Mouse (Mus musculus) urinary bladder, adult 2 months (tissue): Measurements from ENCODE around the gene Ccdc70. TPM values are rescaled to one million over a fixed set of nuclear protein-coding genes. Genes with fewer than 3 reads are reported as not detected.
"Not testable (repeated sequence)": the region's sequence is repeated elsewhere in the genome, so short reads cannot be mapped to it uniquely, and the experiment has no call there.

ENCODE experiments used
- DNase-seq: peaks from one replicate; pipeline ENCODE4 v3.0.0; 2022; ENCODE audit warnings: low spot score
- polyA plus RNA-seq: library from polyadenylated mRNA; depleted of rRNA; stranded (reverse); fragments of >200 nt; gene quantifications from 2 replicates; pipeline ENCODE4 v1.2.3, GENCODE M21; 2012; rRNA removed

Ccdc70 gene
- not detected in 2 replicates for polyA plus RNA-seq

GRCm38 (mm10) chr8:21969475-21969874, at the start of gene Ccdc70:
Ccdc70 (plus strand) TSS chr8:21969775.
- no peak for DNase-seq

DNA sequence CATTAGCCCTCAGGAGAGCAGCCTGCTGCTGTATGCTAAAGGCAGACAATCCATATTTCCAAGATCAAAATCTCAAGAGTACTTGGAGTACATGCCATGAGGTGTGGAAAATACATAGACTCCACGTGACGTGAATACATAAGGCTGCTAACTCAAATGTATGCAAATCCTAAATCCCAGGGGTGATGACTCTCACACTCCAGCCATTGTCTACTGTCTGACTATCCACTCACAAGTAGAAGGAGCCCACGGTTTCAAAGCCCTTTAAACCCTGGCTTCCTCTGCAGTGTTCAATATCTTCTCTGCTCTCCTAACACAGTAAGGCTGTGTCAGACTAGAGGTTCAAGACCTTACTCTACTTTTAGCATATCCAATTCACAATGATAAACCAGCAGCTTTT, 38.8 kb upstream of the Ccdc70 start:
- not testable (repeated sequence) for DNase-seq

DNA sequence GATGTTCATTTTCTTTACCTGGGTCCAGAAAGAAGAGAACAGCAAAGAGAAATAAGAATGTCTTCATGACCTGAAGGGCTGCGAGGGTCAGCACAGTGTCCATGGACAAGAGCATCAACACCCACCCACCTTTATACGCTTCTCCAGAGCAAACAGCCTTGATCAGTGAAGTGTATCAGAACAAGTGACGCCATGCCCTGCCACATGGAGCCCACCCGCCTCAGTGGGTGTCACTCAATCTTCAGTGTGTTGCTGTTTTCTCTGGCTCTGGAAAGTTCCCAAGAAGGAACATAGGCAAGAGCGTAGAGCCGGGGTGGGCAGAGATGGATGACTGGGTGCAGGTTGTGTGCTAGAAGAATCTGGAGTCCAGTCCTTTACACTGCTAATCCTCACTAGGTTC, 37.0 kb upstream of the Ccdc70 start, which contains the start of gene Defb15:
Gene Defb15 (minus strand): TSS at position 101 of the 400 bp plus-strand sequence.
- no peak for DNase-seq

DNA sequence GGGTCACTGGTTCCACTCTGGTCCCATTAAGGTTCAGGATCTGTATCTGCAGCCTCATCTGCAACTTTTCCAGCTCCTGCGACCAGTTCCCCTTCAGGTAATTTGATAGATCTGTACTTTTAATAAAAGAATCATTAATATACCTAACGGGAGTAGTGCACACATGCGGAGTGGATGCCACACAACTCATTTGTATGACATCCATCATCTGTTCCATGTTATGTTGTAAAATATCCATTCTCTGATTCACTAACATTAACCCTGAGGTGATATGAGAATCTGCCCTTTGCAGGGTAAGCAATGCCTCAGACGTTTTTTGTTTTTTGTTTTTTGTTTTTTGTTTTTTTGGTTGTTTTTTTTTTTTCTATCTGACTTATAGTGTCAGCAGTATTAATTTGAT, 31.5 kb upstream of the Ccdc70 start, which contains the start of gene Defb35:
Gene Defb35 (plus strand): TSS at position 301 of the 400 bp plus-strand sequence.
- not testable (repeated sequence) for DNase-seq

- DNase-seq = no peak
These were observed 23.1 kb upstream of the Ccdc70 start, which contains the start of gene Defb13 for GRCm38 (mm10) chr8:21946462-21946861. Defb13 (plus strand) TSS chr8:21946762.

GRCm38 (mm10) chr8:21947311-21948017, 22.1 kb upstream of the Ccdc70 start:
- DNase-seq = no peak

GRCm38 (mm10) chr8:21955321-21955720, 14.3 kb upstream of the Ccdc70 start:
- no peak for DNase-seq

- no peak for DNase-seq
These were observed 13.2 kb upstream of the Ccdc70 start for GRCm38 (mm10) chr8:21956336-21956735.

- no peak for DNase-seq
These were observed 11.2 kb upstream of the Ccdc70 start, which contains the start of gene Fam90a1a for GRCm38 (mm10) chr8:21958414-21958813. Fam90a1a (plus strand) TSS chr8:21958714.

- DNase-seq = no peak
These were observed 2.9 kb upstream of the Ccdc70 start for GRCm38 (mm10) chr8:21966646-21967045.

GRCm38 (mm10) chr8:21978193-21978592, 8.6 kb downstream of the Ccdc70 start:
- no peak for DNase-seq

- DNase-seq = no peak
These were observed 12.2 kb downstream of the Ccdc70 start for GRCm38 (mm10) chr8:21981664-21982337.

DNA sequence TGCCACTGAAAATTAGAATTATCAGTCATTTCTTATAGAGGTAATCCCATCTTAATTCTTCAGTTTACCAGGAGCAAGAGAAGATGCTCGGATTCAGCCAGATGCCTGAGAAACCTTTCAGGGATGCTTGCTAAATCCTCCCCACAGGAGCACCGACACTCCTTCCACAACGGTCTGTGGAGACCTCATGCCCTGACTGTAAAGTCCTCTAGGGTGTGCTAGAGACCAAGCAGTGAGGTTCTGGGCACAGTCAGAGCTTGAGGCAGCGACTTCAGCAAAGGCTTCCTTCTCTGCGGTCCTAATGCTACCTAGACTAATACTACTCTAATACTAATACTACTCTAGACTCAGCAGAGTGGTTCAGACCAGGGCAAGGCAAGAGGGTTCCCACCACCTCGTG, 22.6 kb downstream of the Ccdc70 start:
- DNase-seq = no peak

DNA sequence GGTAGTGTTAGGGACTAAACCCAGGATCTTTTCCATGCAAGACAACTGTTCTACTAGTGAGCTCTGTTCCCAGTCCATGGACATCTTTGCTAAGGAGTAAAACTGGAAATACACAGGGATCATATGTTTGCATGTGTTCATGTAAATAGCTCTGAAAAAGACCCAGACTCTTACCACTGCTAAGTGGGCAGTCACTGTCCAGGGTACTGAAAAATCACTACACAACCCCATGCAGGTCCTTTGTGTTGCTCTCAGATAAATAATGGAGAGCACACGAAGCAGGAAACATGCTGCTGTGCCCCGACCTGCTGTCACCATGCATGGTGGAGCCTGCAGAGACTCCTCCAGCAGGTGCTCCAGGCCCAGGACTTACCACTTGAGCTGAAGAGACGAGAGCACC, 25.6 kb downstream of the Ccdc70 start:
- DNase-seq = no peak

- no peak for DNase-seq
These were observed 35.4 kb downstream of the Ccdc70 start for GRCm38 (mm10) chr8:22004750-22005522.

- no peak for DNase-seq
These were observed 36.8 kb downstream of the Ccdc70 start for GRCm38 (mm10) chr8:22006423-22006822.

GRCm38 (mm10) chr8:22009403-22009802, 39.8 kb downstream of the Ccdc70 start:
- no peak for DNase-seq

DNA sequence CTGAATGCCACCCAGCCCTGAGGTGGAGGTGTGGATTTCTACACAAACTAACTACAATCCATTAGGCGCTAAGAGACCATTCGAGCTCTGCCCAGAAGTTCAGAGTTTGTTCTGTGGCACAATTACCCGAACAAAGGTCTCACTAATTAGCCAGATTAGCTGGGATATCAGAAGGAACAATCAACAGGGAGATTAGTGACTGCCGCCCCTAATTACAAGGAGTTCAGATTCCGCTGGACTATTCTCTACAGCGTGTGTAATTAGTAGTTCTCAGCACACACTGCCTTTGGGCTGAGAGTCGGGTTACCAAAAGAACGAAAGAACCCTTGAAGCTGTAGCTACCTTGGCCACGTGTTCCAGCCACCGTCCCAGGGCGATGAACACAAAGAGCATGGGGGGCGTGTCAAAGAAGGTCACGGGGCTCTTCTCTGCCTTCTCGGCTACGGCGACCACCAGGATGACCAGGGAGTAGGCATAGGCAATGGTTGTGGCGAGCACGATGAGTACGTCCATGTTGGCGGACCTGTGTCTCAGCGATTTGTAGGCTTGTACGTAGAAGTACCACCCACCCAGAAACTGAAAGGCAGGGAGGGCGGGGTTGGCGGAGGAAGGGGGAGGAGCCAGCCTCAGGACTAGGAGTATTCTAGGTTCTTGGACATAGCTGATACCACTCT, 43.6 kb downstream of the Ccdc70 start:
- DNase-seq = no peak

GRCm38 (mm10) chr8:22017731-22018130, 48.2 kb downstream of the Ccdc70 start:
- no peak for DNase-seq

- no peak for DNase-seq
These were observed 49.9 kb downstream of the Ccdc70 start for GRCm38 (mm10) chr8:22019498-22019897.

DNA sequence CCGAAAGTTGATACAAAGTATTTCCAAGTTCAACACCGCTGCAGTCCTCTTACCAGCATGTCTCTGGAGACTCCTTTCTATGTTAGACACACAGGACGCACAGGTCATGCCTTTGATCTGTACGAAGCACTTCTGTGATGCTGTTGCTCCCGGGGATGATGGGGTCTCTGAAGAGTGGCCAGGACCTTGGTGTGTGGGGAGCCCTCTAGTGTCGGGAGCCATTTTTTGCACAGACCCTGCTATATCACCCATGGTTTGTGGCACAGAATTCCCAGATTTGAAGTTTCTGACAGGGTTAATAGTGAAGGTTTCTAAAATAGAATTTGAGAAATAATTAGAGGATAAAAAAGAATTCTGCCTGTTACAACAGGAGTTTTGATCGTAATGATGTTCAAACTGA, 52.7 kb downstream of the Ccdc70 start:
- DNase-seq = no peak
